Mouse (Mus musculus) WW6 (cell line): Measurements from ENCODE around the gene Ush1g.

Source experiments
- DNase-seq: peaks from one replicate; pipeline ENCODE4 v3.0.0-alpha.2; 2013; ENCODE audit warnings: low read depth, low spot score

The Ush1g gene

DNA sequence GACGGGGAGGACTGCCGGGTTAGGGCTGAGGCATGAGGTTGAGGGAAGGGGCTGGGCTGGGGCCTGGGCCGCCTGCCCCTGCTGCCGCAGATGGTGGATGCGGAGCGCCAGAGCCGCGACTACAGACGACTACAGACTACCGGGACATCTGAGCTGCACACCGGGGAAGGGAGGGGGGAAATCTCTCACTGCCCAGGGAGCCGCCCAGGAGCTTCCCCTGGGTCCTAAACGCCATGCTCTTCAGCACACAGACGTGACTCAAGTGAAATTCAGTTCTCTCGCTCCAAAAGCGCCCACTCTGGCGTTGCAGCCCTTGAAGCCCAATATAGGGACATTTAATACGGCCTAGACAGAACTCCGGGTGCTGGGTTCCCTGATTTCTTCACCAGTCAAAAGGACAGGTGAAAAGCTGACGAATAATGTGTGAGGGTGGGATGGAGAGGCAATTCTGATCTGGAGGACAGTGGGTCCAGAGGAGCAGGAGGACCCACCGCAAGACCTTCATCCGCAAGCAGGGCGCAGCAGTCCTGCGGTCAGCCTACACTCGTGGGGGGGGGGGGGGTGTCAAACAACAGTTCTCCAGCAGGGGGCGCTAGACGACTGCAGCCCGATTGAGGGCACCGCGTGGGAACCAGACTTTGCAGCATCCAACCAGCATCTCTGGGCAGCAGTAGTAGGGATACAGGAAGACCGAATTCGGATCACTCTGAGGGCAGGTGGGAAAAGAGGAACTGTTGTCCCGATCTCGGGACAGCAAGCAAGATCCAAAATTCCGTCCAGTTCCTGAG is at the start of gene Ush1g:
Gene Ush1g (minus strand): TSS at position 136 of the 788 bp plus-strand sequence.
- no peak for DNase-seq

DNA sequence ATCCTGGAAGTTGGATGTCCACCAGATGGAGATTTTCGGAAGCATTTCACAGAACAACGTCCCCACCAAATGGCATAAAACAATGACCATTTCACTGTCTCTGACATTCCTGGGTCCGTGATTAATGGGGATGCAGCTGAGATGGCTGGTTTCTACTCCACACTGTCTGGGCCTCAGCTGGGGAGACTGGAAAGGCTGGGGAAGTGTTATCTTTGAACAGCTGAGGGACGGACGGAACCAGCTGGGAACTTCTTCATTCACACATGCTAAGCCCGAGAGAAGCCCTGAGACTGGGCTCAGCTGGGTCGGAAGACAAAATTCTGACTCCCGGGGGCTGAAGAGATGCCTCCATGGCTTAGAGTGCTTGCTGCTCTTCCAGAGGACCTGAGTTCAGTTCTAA is 49.5 kb upstream of the Ush1g start:
- no peak for DNase-seq

DNA sequence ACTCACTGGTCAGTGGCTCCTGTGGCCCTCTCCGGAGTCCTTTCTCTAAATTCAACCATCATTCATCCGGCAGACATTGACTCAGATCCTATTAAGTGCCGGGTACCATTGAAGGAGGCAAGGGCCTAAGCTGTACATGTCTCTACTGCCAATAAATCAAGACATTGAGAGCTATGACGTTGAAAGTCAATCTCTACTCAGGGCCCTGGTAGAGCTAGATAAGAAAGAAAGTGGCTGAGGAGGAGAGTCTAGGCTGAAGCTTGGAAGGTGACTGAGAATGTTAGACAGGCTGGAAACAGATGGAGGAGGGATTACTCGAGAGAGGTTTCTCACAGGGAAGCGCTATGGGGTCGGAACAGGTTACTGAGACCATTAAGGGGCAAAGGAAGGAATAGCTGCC is 48.5 kb upstream of the Ush1g start:
- no peak for DNase-seq

- peak; percentile 65 for DNase-seq
Measured at GRCm38 (mm10) chr11:115367395-115367944, 45.6 kb upstream of the Ush1g start, which contains the start of gene Hid1. Gene Hid1, minus strand, starts transcription at chr11:115367756.

GRCm38 (mm10) chr11:115366706-115367394 is 45.0 kb upstream of the Ush1g start:
- DNase-seq, result no peak

DNA sequence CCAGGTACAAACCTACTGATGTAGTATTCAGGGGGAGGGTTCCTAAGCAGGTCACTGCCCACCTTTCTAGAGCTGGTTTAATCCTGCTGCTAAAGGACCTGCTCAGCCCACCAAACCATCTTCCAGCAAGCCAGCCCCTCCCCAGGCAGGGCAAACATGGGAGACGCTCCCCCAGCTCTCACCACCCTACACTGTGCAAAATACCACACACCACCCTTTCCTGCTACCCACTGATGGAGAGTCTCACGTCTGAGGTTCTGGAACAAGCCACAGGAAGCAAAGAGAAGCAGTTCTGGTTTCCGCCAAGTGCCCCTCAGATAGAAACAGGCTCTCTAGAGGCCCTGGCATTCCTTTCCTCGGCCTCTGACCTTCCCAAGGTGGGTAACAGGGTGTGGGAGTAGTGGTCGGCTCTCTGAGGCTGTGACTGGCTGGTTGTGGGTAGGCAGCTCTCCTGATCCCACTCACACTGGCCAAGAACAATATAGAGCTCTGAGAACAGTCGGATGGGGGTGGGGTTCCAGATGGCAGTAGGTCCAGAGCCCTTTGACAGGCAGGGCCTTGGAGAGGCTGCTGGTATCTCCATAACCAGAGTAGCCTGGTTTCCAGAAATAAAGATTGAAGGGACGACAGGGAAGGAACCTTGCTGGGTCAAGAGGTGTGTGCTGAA is 44.3 kb upstream of the Ush1g start:
- no peak for DNase-seq

- DNase-seq, result no peak
Measured at GRCm38 (mm10) chr11:115364136-115364535, 42.3 kb upstream of the Ush1g start.

DNA sequence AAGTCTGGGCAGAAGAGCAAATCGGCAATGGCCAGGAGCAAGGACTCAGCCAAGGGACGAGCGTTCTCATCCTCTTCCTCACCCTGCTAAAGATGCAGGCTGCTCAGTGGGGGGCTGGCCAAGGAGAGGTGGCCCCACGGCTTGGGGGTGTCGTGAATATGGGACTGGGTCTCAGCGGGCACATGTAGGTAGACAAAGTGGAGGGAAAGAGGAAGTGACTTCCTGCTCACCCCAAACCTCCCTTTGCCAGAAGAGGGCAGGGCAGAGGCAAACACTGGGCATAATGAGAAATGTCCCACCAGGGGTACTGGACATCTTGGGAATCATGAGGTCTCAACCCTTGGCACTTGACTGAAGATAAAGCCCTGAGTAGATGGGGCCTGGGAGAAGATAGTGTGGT is 37.9 kb upstream of the Ush1g start:
- DNase-seq, result no peak

DNA sequence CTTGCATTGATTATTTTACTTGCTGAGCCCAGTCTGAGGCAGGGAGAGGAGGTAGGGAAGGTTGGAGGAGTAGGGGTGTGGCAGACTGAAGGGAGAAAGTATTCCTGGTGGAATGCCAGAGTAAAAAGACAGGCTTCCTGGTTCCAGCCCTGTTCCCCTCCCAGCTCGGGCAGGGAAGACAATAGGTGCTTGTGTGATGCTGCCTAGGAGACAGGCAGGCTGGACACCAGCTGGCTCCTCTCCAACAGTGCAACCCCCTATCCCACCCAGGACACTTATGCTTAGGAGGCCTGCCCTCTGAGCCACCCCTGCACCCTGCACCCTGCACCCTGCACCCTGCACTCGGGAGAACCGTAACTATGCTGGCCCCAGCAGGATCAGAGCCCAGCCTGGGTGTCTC is 37.5 kb upstream of the Ush1g start:
- DNase-seq, result no peak

DNA sequence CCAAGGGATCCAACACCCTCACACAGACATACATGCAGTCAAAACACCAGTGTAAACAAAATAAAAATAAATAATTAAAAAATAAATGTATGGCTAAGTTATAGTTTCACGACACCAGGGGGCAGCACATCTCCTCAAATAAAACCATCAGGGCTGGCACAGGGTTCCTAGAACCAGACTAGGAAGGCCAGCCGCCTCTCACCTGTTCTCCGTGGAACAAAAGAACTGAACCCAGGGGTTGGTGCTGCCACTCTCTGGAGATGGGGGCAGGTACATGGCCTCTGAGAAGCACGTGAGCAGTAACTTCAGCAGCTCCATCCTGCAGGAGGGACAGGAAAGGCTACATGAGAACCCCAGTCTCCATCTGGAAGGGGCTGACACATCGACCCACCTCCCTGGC is 36.6 kb upstream of the Ush1g start:
- DNase-seq, result no peak

GRCm38 (mm10) chr11:115354183-115354582 is 32.3 kb upstream of the Ush1g start:
- DNase-seq, result no peak

DNA sequence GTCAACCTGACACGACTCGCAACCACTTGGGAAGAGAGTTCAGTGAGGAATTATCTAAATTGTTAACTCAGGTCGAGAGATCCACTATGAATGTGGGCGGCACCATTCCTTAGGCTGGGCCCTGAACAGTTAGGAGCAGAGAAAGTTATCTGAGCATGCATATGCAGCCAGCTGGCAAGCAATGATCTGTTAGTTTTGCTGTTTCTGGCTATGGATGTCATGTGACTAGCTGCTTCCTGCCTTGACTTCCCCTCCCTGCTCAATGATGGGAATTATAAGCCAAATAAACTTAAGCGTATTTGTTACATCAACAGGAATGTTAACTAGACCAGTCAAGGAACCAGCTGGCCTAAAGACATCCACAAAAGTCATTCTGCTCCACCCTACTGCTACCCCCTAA is 31.5 kb upstream of the Ush1g start:
- DNase-seq, result no peak

- no peak for DNase-seq
Measured at GRCm38 (mm10) chr11:115349976-115350375, 28.1 kb upstream of the Ush1g start.

DNA sequence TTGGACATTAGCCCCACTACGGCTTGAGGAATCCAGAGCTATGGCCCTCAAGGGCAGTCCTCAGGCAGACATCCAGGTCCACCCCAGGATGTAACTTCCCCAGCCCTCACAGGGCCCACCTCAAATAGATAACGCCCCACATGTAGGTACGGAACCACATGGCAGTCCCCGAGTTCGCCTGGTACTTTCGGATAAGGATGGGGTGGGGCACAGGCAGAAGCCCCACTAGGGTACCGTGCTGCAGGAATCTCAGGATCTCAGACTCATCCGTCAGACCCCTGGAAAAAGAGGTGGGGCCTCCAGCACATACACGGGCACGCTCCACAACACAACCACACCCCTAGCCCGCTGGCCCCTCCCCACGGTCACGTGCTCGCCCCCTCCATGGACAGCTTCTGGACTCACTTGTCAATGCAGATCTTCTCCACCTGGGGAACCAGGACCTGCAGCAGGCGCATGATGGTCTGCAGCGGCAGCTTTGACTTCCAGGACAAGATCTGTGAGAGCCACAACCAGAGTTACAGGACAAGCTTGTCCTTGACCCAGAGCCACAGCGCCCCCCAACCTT is 26.9 kb upstream of the Ush1g start:
- no peak for DNase-seq

DNA sequence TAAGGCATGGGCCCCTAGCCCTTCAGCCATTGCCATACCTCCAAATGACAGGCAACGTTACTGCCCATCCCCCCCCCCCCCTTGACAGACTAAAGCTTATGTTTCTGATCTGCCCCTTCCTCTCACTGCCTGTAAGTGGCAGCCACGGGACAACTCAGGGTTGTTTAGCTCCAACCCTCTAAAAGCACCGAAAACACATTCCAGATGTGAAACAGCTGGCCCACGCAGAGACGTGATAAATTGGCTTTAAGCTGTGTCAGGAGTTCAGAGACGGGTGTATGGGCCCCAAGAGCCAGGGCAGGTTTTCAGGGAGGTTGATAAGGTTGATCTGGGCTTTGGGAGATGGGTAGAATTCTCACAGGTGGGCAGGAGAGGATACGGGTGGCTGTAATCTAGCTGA is 23.7 kb upstream of the Ush1g start:
- no peak for DNase-seq

- DNase-seq, result no peak
Measured at GRCm38 (mm10) chr11:115344967-115345366, 23.1 kb upstream of the Ush1g start.

- DNase-seq, result no peak
Measured at GRCm38 (mm10) chr11:115341866-115342265, 20.0 kb upstream of the Ush1g start.

- DNase-seq, result no peak
Measured at GRCm38 (mm10) chr11:115341246-115341645, 19.4 kb upstream of the Ush1g start.

GRCm38 (mm10) chr11:115337826-115338225 is 16.0 kb upstream of the Ush1g start:
- no peak for DNase-seq

GRCm38 (mm10) chr11:115337350-115337749 is 15.5 kb upstream of the Ush1g start:
- DNase-seq, result no peak

DNA sequence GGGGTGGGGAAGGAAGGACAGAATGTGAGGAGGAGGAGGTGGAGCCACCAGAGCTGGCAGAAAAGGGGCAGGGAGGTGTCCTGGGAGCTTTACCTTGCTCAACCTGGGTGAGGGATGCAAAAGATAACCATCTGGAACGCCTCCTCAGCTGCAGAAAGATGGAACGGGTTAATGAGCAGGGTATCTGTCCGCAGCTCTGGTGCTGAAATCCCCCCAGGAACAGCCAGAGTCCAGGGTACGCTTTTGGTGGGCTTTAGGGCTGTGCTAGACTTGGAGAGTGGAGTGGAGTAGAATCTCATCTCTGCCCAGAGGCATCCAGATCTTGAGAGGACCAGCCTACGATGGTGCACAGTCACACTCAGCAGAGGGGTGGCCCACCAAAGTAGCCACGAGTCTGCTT is 14.3 kb upstream of the Ush1g start:
- DNase-seq, result no peak

DNA sequence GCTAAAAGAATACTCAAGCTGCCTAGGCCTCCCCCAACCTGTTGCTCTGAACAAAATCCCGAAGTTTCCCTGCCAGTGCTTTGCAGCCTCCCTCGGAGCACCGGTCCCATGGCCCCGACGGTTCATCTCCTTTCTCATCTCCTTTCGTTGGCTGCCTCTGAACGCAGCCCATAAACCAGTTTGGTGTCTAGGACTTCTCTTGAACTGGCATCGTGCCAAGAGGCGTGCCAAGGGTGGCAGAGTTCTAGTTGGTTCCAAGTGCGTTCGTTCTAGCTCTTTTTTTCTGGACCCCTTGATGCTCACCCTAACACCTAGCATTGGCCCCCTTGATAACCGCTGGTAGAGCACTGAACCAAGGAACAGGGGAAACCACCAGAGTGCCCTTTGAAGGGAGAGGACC is 13.4 kb upstream of the Ush1g start:
- no peak for DNase-seq
